Mouse (Mus musculus) liver, postnatal 0 days (tissue): ENCODE results near the gene Grid2.

Source experiments
- CTCF ChIP-seq: sonication (generic); IDR thresholded peaks from 2 replicates; pipeline ENCODE4 v1.5.1; 2016; ENCODE audit warnings: antibody characterized with exemption, low read depth
- EP300 ChIP-seq: IDR thresholded peaks from 2 replicates; pipeline ENCODE4 v1.6.1; 2016; ENCODE audit warnings: antibody characterized with exemption, low read depth, mild to moderate bottlenecking

- TF ChIP-seq EP300 (no peak), CTCF (no peak)
These were observed 478.1 kb downstream of the Grid2 start for GRCm38 (mm10) chr6:63733740-63734139.
